Mouse (Mus musculus): ENCODE results near the gene Gm30302.

DNA sequence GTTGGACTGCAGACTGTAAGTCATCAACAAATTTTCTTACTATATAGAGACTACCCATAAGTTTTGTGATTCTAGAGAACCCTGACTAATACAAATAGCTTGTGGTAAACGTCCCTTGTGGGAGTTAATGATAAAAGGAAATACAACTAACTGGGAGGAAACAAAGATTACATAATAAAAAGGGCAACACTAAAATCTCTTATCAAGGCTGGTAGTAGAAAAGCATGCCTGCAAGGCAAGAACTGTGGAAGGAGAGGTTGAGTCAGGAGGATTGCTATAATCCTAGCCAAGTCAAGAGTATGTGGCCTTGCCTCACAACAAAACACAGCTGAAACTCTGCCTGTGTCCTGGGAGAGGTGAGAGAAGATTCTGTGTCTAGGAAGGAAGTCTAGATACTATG is 38.1 kb downstream of the Gm30302 start:
- no peak for TF ChIP-seq CTCF (IDR thresholded peaks at IDR 0.05; ENCODE audit: low read depth)
- no peak for TF ChIP-seq EP300 (IDR thresholded peaks at IDR 0.05; ENCODE audit: low read depth)

All from heart, postnatal 0 days (tissue).